Mouse (Mus musculus): Measurements from ENCODE around the gene Bhlhe41. TPM values are rescaled to one million over a fixed set of nuclear protein-coding genes. Genes with fewer than 3 reads are reported as not detected.

Gene Bhlhe41
- total RNA-seq, 4 experiments from 2014 or later: 42.8 to 74.8 (median 45.1) TPM

DNA sequence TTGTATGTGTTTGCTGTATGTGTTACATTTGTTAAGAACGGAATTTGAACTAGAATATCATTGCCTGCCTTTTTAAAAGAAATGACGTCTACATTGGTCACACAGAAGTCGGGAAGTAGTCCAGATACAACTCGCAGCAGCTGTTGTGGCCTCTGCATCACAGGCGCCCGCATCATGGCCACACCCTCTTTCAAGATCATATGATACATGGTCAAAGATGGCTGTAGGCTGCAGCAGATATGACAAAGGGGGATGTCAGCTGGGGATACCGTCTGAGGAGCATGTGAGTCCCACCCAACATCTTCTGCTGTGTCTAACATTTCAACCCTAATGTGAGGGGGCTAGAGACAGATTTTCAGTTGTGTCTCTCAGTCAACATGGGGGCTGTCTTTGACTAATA, 6.7 kb upstream of the Bhlhe41 start:
- no peak for DNase-seq (ENCODE audit: low spot score in 2 of 2)

DNA sequence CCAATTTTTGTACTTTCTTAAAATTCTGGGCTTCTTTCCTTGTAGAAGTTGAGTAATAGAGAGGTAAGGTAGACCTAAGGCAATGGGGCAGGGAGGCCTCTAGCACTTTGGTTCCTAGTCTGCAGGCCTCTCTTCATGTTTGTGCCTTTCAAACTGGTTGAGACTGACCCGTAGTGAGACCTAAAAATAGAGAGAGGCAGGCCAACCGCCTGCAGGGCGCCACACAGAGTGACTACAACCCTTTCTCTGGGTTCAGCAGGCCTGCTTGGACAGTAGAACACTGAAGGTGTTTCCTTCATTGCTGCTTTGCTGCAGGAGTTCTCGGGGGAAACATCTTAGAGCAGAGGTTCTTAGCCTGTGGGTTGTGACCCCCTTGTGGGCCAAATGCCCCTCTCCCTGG, 5.6 kb upstream of the Bhlhe41 start:
- peak in 1 of 2 experiments; percentile 39 for DNase-seq (ENCODE audit: low spot score in 2 of 2)

DNA sequence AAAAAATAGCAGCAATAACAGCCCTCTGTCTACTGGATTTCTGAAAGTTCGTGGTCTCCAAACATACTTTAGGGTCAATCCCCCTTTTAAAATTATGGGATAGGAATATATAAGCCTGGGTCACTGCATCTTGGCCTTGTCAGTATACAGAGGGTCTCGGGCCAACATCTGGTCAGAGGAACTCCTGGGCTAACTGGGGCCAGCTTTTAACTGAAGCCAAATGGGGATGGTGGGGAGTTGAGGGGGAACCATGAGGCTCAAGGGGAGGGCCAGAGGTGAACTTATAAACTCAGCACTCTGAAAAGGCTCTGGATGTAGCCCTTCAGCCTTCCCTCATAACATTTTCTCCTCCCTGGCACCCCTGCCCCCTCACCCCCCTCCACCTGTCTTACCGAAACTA, 1.8 kb upstream of the Bhlhe41 start:
- DNase-seq (ENCODE audit: low spot score in 2 of 2): no peak

DNA sequence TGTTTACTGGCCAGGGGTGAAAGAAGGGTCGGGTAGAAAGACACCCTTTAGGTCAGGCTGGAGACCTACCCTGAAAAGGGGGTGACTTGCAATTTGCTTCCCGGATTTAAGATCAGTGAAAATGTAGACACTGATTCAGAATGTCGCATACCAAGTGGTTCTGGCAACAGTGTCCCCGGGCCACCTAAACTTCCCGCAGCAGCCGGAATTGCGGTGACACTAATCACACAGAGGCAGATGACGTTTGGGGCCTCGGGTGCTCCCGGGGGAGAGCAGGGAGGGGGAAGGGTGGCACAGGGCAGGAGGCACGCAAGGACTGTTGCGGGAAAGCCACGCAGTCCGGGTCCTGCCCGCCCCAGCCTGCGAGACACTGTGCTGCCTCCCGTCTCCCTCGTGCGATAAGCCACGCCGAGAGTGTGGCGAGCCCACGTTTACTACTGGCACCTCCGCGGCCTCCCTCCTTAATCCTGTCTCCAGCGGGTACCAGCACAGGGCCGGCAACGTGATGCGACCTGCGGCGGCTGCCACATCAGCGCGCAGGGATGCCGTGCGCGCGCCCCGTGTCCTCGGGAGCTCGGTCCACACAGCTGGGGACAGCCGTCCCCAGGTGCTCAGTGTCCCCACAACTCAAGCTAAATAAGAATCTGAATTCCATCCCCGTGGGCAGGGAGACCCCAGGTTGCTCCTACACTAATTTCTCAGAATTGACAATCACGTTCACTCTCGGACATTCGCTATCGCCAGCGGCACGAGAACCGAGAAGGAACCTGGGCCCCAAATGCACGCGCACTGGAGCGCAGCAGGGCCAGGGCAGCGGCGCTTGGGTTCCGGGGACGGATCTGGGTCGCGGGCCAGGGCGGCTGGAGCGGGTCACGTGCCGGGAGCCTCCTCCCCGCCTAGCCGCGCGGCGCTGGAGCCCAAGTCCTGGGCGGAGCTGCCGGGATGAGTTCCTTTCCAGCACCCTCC, 811 bp upstream of the Bhlhe41 start:
- DNase-seq (ENCODE audit: low spot score in 2 of 2): peak; percentile 90 to 93

DNA sequence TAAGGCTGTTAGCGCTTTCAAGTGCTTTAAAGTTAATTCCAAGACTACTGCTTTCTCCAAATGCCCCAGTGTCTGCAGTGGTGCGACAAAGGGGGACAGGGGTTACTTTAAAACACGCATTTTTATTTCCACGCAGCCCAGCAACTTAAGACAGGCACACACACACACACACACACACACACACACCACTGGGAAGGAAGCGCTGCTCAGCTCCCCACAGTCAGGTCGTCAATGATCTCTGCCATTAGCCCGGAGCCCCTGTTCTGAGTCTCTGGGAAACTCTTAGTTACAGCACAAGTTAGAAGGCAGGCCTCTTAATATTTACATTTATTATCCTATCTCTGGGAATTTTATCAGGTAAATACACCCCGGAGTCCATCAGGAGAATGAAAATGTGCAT, 1.2 kb downstream of the Bhlhe41 start:
- no peak for DNase-seq (ENCODE audit: low spot score in 2 of 2)

DNA sequence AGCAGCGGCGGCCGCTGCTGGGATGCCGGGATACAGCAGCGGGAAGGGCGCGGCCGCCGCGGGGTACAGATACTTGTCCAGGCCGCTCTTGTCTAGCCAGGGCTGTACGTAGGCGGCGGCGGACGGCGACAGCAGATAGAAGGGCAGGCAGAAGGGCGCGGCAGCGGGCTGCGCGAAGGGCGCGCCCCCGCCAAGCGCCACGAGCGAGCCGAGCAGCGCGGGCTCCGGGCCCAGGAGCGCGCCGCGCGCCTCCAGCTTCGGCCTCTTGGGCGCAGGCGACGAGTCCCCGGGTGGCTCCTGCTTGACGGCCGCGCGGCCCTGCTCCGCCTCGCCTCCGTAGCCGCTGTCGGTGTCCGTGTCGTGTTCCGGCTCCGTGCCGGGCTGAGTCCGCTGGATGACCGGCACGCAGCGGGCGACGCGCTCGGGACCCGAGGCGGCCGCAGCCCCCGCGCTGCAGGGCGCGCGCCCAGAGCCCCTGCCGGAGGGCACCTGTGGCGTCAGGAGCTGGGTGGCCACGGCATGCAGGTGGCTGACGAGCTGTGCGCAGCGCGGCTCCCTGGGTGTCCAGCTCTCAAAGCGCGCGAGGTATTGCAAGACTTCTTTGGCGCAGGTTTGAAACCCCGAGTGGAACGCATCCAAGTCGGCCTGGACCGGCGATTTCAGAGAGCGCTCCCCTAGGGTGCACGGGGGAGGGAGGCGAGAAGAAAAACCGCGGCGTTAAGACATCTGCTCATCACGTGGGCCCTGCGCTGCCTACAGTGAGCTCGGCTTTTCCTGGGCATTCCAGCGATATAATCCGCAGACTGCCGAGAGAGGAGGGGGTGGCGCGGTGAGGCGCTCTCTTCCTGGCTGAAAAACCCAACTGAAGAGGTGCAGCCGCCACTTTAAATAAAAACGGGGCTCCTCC, 2.0 kb downstream of the Bhlhe41 start:
- peak; percentile 82 to 86 for DNase-seq (ENCODE audit: low spot score in 2 of 2)

DNA sequence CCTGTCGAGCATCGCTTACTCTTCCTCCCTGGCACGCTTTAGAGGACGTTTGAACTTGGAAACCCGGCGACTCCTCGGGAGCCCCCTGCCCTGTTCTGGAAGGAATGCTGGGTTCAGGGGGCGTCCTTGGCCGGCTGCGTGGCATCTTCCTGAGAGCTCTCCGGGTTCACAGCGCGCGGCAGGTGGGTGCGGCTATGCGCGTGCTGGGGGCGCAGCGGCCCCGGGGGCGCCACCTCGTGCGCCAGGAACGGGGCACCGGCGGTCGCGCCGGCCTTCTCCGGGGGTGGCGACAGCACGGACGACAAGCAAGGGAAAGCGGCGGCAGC, 2.7 kb downstream of the Bhlhe41 start:
- DNase-seq (ENCODE audit: low spot score in 2 of 2): peak in 1 of 2 experiments; percentile 26

DNA sequence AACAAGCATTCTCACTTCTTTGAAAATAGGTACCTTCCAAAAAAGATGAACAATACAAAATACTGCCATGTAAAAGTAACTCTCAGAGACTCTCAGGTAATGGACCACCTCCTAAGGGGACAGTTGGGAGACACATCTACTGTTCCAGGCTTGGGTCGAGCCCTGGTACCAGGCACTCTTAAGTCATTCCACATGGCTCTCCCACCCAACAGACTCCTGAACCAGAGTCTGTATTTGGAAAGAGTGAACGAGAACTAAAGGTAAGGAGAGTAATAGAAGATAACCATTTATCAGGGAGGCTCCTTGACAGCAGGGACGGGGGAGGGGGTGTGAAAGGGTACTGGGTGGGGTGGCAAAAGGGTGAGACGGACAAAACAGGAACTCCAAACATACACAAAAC, 3.0 kb downstream of the Bhlhe41 start:
- DNase-seq (ENCODE audit: low spot score in 2 of 2): no peak

DNA sequence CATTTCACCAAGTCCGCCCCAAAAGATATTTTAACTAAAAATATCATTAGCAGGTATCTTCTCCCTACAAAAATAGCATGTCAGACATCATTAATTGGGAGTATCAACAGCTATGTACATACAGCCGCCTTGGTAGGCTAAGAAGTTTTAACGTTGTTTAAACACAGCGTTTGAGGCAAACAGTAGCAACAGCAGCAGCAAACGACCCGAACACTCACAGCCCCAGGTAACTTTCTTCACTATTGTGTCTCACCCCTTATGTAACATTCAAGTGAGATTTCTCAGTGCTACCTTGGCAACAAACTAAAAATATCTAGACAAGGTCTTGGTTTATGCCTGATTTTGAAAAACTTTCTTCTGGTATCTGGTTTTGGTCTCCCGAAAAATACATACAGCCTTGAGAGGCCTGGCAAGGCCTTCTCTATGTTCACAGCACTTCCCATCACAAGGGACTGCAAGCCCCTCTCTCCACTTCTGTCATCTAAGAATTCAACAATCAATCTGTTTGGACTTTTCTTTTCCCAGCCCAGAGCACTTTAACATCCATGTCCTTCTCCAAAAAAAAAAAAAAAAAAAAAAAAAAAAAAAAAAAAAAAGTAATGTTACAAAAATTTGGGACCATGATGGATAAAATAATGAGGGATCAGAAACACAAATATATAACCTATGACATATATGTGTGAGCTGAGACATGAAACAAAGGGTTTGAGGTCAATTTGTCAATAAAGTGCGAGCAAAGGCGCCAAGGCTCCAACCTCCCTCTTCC, 3.7 kb downstream of the Bhlhe41 start:
- no peak for DNase-seq (ENCODE audit: low spot score in 2 of 2)

DNA sequence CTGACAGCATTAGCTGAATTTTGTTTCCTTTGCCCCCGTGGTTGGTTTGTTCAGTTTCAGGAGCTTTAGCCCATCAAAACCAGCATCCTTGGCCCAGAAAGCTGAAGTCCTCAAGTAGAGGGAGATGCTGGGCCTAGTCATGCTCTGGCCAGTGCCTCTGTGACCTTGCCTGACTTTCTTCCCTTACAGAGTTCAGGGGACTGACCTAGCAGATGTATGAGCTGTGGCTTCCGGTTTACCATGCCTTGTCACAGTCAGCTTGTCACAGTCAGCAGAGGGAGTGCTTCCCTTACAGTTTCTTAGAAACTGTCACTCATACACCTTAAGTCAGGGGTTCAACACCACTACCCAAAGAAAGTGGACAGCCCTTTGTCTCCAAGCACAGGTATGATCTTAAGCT, 5.0 kb downstream of the Bhlhe41 start:
- DNase-seq (ENCODE audit: low spot score in 2 of 2): peak in 1 of 2 experiments; percentile 38

DNA sequence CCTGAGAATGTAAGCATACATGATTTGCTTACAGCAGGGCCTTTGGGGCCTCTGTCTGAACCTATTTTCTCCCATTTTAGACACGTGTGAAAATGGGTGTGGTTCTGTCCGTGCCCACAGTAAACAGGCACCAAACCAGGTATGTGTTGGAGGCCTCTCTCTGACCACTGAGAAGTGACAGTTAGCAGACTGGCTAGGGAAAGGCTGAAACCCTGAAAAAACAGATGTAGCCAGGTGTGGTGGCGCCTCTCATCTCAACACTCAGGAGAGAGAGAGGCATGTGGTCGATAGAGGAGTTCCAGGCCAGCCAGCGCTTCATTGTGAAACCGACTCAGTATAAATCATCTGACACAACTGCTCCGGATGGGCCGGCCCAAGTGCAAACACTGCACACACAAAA, 6.9 kb downstream of the Bhlhe41 start:
- DNase-seq (ENCODE audit: low spot score in 2 of 2): no peak

DNA sequence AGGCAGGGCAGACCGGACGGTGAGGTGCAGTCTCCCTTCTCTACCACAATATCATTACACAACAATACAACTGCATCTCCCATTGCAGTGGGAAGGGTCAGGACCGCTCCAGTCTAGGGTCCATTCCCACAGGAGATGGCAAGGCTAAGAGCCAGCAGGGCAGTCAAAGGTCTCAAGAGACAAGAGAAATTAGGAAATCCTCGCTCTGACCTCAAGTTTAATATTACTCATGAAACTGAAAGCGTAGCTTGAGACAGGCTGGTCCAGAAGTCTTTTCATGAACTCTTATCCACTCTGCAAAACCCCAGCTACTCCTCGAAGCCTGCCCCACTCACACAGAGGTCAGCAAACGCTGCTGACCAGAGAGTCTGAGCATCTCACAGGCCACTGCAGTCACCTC, 7.9 kb downstream of the Bhlhe41 start:
- peak in 1 of 2 experiments; percentile 34 for DNase-seq (ENCODE audit: low spot score in 2 of 2)

DNA sequence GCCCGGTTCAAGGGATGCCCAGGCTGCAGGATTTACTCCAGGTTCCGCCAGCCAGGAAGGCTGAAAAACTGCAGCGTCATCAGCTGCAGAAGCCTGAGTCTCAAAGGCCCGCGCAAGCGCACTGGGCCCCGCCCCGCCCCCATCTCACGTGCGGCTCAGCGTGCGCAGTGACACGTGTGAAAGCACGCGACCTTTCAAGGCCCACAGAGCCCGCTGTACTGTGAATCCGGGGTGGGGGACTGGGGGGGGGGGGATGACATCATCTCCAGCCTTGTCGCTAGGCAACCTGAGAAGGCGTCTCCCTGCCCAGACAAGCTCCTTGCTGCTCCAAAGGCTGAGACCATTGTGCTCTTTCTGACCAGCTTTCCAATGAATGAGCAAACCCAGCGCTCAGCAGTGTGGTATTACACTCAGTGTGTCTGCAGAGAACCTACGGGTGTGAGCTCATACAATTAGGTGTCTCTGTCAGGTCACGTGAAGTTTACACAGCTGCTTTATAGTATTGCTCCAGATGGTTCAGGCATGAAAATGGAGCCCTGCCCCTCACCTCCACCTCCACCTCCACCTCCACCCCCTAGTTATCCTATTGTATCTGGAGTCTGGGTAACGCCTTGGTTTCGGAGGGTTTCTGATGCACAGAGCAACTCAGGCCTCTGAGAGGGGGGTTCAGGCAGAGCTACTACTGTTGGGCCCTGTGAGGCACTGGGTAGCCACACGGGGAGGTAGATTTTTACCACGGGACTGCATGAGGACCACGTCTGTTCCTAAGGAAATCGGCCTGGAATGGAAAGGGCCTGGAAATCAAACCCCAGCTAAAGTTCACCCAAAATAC, 9.4 kb downstream of the Bhlhe41 start:
- peak; percentile 98 to 99 for DNase-seq (ENCODE audit: low spot score in 2 of 2)

DNA sequence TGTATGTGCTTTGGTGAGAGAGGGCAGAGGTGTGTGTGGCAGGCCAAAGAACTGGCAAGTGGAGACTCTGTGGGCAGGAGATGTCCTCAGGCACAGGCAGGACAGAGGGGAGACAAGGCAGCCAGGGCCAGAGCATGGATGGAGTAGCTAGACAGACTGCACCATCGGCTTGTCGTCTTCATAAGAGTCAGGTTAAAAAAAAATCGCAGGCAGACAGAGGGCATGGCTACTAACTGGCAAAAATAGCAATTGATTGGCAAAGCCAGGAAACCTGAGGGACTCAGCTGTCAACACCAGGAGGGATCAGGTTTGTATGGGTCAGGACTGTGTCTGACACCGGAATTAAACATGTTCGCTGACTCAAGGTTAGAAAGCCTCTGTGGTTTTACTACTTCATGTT, 10.6 kb downstream of the Bhlhe41 start:
- DNase-seq (ENCODE audit: low spot score in 2 of 2): peak; percentile 30 to 51

DNA sequence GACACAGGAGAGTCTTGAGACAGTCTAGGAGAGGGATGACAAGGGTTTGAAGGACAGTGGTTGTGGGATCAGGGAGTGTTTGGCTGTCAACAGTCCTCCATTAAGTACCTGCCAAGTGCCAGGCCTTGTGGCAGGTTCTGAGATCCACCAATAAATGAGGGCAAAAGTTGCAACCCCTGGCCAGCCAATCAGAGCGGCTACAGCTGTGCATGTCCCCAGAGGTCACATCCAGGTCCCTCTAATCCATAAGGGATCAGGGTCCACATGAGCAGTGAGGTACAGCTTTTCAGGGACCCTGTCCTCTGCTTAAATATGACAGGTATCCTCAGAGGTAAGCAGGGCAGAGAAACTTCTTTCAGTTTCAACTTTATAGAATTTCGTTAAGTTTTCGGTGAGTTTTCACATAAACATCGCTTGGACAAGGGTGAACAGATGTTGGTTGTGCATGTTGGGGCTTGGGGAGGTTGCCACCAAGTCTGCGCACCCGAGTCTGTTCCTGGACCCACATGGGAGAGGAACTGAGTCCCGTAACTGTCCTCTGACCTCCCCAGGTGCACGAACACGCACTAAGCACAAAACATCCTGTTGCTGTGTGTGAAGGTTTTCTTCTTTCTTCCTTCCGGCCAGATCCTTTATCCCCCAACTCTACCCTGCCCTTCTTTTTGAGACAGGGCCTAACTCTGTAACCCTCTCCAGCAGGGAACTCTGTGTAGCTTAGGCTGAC, 11.8 kb downstream of the Bhlhe41 start:
- no peak for DNase-seq (ENCODE audit: low spot score in 2 of 2)

DNA sequence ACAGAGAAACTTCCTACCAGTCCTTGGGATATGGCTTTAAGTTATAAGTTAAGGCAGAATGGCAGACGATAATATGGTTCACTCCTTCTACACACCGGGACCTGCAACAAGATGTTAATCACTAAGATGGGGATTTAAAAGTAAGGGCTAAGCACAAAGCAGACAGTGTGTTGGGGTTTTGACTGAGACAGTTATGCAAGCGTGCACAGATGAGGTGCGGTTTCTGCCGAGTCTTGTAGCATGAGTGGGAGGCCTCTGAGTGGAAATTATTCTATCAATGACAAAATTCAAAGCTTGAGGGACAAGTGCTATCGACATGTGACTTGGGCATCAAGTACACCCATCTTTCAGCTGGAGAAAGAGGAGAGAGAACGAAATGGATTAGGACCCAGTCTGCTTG, 12.7 kb downstream of the Bhlhe41 start:
- no peak for DNase-seq (ENCODE audit: low spot score in 2 of 2)

DNA sequence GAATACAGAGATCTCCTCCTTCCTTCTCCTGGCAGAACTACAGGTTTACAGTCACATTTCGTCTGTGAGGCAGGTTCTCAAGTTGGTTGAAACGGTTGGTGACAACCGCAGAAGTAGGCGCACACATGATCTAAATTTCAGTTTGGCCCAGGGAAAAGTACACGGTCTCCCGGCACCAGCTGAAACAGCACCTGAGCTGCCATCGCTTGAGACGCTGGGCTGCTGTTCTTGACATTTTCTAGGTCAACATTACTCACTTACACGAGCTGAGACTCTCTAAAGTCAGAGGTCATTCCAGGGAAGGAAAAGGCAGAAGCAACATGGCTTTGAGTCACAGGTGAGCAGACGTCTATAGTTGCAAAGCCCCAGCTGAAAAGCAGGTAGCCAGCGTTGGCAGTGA, 13.4 kb downstream of the Bhlhe41 start:
- peak; percentile 49 to 53 for DNase-seq (ENCODE audit: low spot score in 2 of 2)

DNA sequence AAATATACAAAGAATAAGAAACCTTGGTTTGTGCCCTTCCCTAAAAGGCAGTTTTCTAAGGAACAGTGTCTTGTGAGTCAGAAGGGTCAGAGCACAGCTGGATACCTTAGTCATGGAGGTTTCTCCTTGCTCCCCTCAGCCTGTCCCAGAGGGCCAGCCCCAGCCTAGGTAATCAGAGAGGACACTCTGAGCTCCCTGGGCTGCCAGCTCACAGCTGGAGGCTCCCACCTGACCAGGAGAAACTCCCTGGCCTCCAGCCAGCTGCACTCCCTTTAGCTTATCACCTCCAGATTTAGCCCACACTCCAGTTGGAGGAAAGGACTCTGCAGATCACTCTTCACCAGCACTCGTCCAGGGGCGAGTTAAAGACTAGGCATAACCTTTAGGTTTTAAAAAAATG, 14.6 kb downstream of the Bhlhe41 start:
- peak; percentile 82 to 93 for DNase-seq (ENCODE audit: low spot score in 2 of 2)

DNA sequence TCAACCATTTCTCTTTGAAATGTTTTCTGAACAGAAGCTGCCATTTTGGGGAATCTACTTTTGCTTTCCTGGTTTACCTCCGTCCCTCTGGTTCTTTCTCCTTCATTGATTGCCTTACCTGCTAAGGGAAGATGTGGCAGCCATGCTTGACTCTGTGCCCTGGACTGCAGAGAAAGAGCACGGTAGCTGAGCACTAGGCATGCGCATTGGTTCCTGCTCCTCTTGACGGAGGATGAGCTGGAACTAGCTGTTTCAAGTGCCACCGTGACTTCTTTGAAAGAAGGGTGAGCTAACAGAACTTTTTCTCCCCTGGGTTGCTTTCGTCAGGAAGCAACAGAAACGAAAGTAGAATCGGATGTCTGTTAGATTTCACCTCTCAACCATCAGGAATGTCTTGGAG, 17.7 kb downstream of the Bhlhe41 start:
- no peak for DNase-seq (ENCODE audit: low spot score in 2 of 2)

DNA sequence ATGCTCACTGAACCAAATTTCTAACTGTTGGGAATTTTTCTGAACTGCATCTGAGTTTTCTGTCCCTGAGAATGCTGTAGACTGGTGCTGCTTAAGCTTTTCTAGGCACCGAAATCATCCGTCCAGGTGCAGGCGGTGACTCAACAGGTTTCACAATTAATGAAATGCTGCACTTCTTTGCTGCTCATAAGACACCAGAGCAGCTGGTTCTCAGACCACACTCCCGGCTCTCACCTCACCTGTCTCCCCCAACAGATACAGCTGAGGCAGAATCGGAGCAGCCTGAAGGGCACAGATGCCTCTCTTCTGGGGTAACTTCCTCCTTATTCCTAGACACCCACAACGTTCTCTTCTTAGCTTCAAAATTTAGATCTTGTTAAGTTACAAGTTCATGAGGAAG, 18.4 kb downstream of the Bhlhe41 start:
- no peak for DNase-seq (ENCODE audit: low spot score in 2 of 2)
